Mouse (Mus musculus): ENCODE data around the gene Siglec1. TPM values are rescaled to one million over a fixed set of nuclear protein-coding genes. Genes with fewer than 3 reads are reported as not detected.

Siglec1 gene
- total and polyA plus RNA-seq, 2 experiments from 2014 or later: 0.28 to 0.99 TPM

- TF ChIP-seq CTCF (IDR thresholded peaks at IDR 0.05; ENCODE audit: low read depth): no peak
- H3K27ac ChIP-seq: no peak overlapping the region
- WGBS: 59% methylated on average over 6 of the region's 6 CpGs
- DNase-seq (ENCODE audit: low spot score): no peak
- no peak for ATAC-seq
- no peaks in the 10 kb centered on the region for H3K9me3 ChIP-seq (ENCODE audit: low read length)
- no peaks in the 10 kb centered on the region for H3K4me1 ChIP-seq (ENCODE audit: insufficient read depth, low read length)
- no peak overlapping the region for H3K4me3 ChIP-seq (ENCODE audit: low read length)
- H3K4me2 ChIP-seq (ENCODE audit: low read depth, low read length): no peak overlapping the region
- H3K9ac ChIP-seq (replicated peaks; ENCODE audit: low read length): no peak overlapping the region
- H3K36me3 ChIP-seq (ENCODE audit: insufficient read depth, low read length): no peaks in the 10 kb centered on the region
- peaks cover 18% of the 10 kb centered on the region; the same call in 1 of the 2 replicates for H3K27me3 ChIP-seq (ENCODE audit: insufficient read depth, low read length)
Observed at GRCm38 (mm10) chr2:131060784-131061183, 25.8 kb downstream of the Siglec1 start.

GRCm38 (mm10) chr2:131059781-131060540 lies 26.6 kb downstream of the Siglec1 start:
- Histone ChIP-seq H3K4me3 (ENCODE audit: low read length) (no peak overlapping the region), H3K27ac (no peak overlapping the region), H3K4me1 (ENCODE audit: insufficient read depth, low read length) (no peaks in the 10 kb centered on the region), H3K36me3 (ENCODE audit: insufficient read depth, low read length) (no peaks in the 10 kb centered on the region), H3K9ac (replicated peaks; ENCODE audit: low read length) (no peak overlapping the region), H3K9me3 (ENCODE audit: low read length) (no peaks in the 10 kb centered on the region), H3K27me3 (ENCODE audit: insufficient read depth, low read length) (peaks cover 23% of the 10 kb centered on the region; the same call in 1 of the 2 replicates), H3K4me2 (ENCODE audit: low read depth, low read length) (no peak overlapping the region)
- no peak for TF ChIP-seq CTCF (IDR thresholded peaks at IDR 0.05; ENCODE audit: low read depth)
- ATAC-seq (no peak), DNase-seq (ENCODE audit: low spot score) (no peak)
- 53% methylated on average over 9 of the region's 9 CpGs for WGBS

- Histone ChIP-seq H3K27ac (no peak overlapping the region), H3K4me3 (ENCODE audit: low read length) (no peak overlapping the region), H3K27me3 (ENCODE audit: insufficient read depth, low read length) (peaks cover 27% of the 10 kb centered on the region), H3K4me1 (ENCODE audit: insufficient read depth, low read length) (no peaks in the 10 kb centered on the region), H3K36me3 (ENCODE audit: insufficient read depth, low read length) (no peaks in the 10 kb centered on the region), H3K9ac (replicated peaks; ENCODE audit: low read length) (no peak overlapping the region), H3K9me3 (ENCODE audit: low read length) (no peaks in the 10 kb centered on the region), H3K4me2 (ENCODE audit: low read depth, low read length) (no peak overlapping the region)
- 17% methylated on average over 1 of the region's 1 CpGs for WGBS
- TF ChIP-seq CTCF (IDR thresholded peaks at IDR 0.05; ENCODE audit: low read depth): no peak
- DNase-seq (ENCODE audit: low spot score) (peak; percentile 52), ATAC-seq (no peak)
Observed at GRCm38 (mm10) chr2:131059377-131059776, 27.2 kb downstream of the Siglec1 start.

GRCm38 (mm10) chr2:131058672-131059071 lies 27.9 kb downstream of the Siglec1 start:
- no peak overlapping the region for H3K27ac ChIP-seq
- no peak for TF ChIP-seq CTCF (IDR thresholded peaks at IDR 0.05; ENCODE audit: low read depth)
- no peak for DNase-seq (ENCODE audit: low spot score)
- peaks cover 5% of the 10 kb centered on the region for H3K4me1 ChIP-seq (ENCODE audit: insufficient read depth, low read length)
- H3K36me3 ChIP-seq (ENCODE audit: insufficient read depth, low read length): no peaks in the 10 kb centered on the region
- no peaks in the 10 kb centered on the region for H3K9me3 ChIP-seq (ENCODE audit: low read length)
- peaks cover 34% of the 10 kb centered on the region for H3K27me3 ChIP-seq (ENCODE audit: insufficient read depth, low read length)
- no peak overlapping the region for H3K4me3 ChIP-seq (ENCODE audit: low read length)
- no peak for ATAC-seq
- no peak overlapping the region for H3K9ac ChIP-seq (replicated peaks; ENCODE audit: low read length)
- no peak overlapping the region for H3K4me2 ChIP-seq (ENCODE audit: low read depth, low read length)
- 92% methylated on average over 8 of the region's 8 CpGs for WGBS

- TF ChIP-seq CTCF (IDR thresholded peaks at IDR 0.05; ENCODE audit: low read depth): peak; percentile 79
Observed at GRCm38 (mm10) chr2:131056191-131056590, 30.4 kb downstream of the Siglec1 start.

GRCm38 (mm10) chr2:131055631-131056030 lies 30.9 kb downstream of the Siglec1 start:
- Histone ChIP-seq H3K36me3 (ENCODE audit: insufficient read depth, low read length) (no peaks in the 10 kb centered on the region), H3K27ac (no peak overlapping the region), H3K4me1 (ENCODE audit: insufficient read depth, low read length) (peaks cover 8% of the 10 kb centered on the region), H3K4me3 (ENCODE audit: low read length) (no peak overlapping the region), H3K27me3 (ENCODE audit: insufficient read depth, low read length) (peaks cover 37% of the 10 kb centered on the region), H3K9me3 (ENCODE audit: low read length) (no peaks in the 10 kb centered on the region), H3K9ac (replicated peaks; ENCODE audit: low read length) (no peak overlapping the region), H3K4me2 (ENCODE audit: low read depth, low read length) (peak overlapping the region; percentile 50)
- ATAC-seq (peak; percentile 54), DNase-seq (ENCODE audit: low spot score) (peak; percentile 72)
- TF ChIP-seq CTCF (IDR thresholded peaks at IDR 0.05; ENCODE audit: low read depth): peak; percentile 82
- 6% methylated on average over 10 of the region's 10 CpGs for WGBS

More at GRCm38 (mm10) chr2:131056191-131056590, 30.4 kb downstream of the Siglec1 start:
- Histone ChIP-seq H3K4me3 (ENCODE audit: low read length) (no peak overlapping the region), H3K4me1 (ENCODE audit: insufficient read depth, low read length) (peaks cover 8% of the 10 kb centered on the region), H3K4me2 (ENCODE audit: low read depth, low read length) (peak overlapping the region; percentile 50; the same call in 1 of the 2 replicates), H3K27ac (no peak overlapping the region), H3K9me3 (ENCODE audit: low read length) (no peaks in the 10 kb centered on the region), H3K36me3 (ENCODE audit: insufficient read depth, low read length) (no peaks in the 10 kb centered on the region), H3K9ac (replicated peaks; ENCODE audit: low read length) (no peak overlapping the region), H3K27me3 (ENCODE audit: insufficient read depth, low read length) (peaks cover 37% of the 10 kb centered on the region)
- DNase-seq (ENCODE audit: low spot score) (peak; percentile 71), ATAC-seq (peak; percentile 46; the same call in 1 of the 2 replicates)
- WGBS: 6% methylated on average over 10 of the region's 10 CpGs

Measured in hindbrain, postnatal 0 days (tissue).